In the genomic region with DNA sequence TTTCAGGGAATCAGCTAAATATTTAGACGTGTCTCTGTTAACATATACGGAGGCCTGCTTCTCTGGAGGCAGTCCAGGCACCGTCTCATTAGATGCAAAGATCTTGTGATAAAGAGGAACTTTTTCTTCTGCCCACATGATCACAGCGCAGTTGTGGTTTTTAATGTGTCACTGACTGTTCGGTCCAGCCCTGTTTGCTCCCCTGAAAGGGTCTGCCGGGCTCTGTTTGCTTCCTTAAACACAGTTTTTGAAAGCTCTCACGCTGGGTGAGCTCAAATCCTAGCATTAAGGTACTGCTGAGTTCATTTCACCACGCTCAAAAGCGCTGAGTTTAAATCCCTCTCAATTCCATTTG, we compare ENCODE assay signal across 8 mouse cellular contexts. TPM values are rescaled to one million over a fixed set of nuclear protein-coding genes. Genes with fewer than 3 reads are reported as not detected.
A peak's percentile ranks its signal among the peaks of the same experiment; 100 is the strongest.
DNase-seq lines count a peak whose midpoint lies in the region; ATAC-seq and TF ChIP-seq lines count a peak whose summit lies in the region.

No protein-coding gene starts in this region.

- peaks cover 10 to 14% of the 10 kb centered on the region in 2 experiments for H3K27me3 ChIP-seq in MEL (ENCODE audit: control insufficient read depth in 1 of 2, insufficient read depth in 2 of 2, low read length in 2 of 2)
- peaks cover 44% of the 10 kb centered on the region for H3K27me3 ChIP-seq in hindbrain, embryonic 10.5 days (ENCODE audit: insufficient read depth, poor library complexity, severe bottlenecking)

- H3K9ac ChIP-seq in MEL (ENCODE audit: control insufficient read depth, low read depth, low read length, poor library complexity, severe bottlenecking), result no peak overlapping the region

- intact Hi-C loops in left cerebral cortex, postnatal 25 days (cut with DNase I), result loop anchor here (1.0 to 5.0 kb wide), 3 partner anchors 167 to 307 kb away; a partner anchor contains a TSS

- H3K79me2 ChIP-seq in MEL (ENCODE audit: control insufficient read depth, insufficient read depth, low read length, poor library complexity), result no peaks in the 10 kb centered on the region

- WGBS in hindbrain, embryonic 10.5 days, result 5% methylated on average over 9 of the region's 9 CpGs

- TF ChIP-seq EP300 in MEL (IDR thresholded peaks at IDR 0.05; ENCODE audit: low read depth in 1 of 2, low read length in 2 of 2), result no peak

- no peak overlapping the region for H3K27ac ChIP-seq in MEL (ENCODE audit: control insufficient read depth, low read depth, low read length)
- H3K27ac ChIP-seq in hindbrain, embryonic 10.5 days, result peak overlapping the region; percentile 80

- H3K4me3 ChIP-seq in MEL (ENCODE audit: control insufficient read depth in 1 of 2, insufficient read depth in 1 of 2, low read depth in 2 of 2, low read length in 2 of 2), result peak overlapping the region; percentile 2 to 23; a peak in 2 of 4 replicates
- H3K4me3 ChIP-seq in hindbrain, embryonic 10.5 days, result 0 out of 2 replicates have a peak overlapping the region, but pooled peaks have one; percentile 18

- H3K9me3 ChIP-seq in MEL (replicated peaks; ENCODE audit: insufficient read depth, low read length), result no peaks in the 10 kb centered on the region
- no peaks in the 10 kb centered on the region for H3K9me3 ChIP-seq in hindbrain, embryonic 10.5 days

- TF ChIP-seq RAD21 in MEL (IDR thresholded peaks at IDR 0.05; ENCODE audit: low read depth, low read length), result no peak; the same call in 1 of the 2 replicates

- peak; percentile 48; the same call in 1 of the 2 replicates for ATAC-seq in megakaryocyte-erythroid progenitor cell, adult 5-6 weeks (replicated peaks; ENCODE audit: low FRiP score, low TSS enrichment, poor library complexity, severe bottlenecking)

- TF ChIP-seq POLR2A in MEL (IDR thresholded peaks at IDR 0.05; ENCODE audit: control insufficient read depth in 1 of 2, insufficient read depth in 1 of 2, low read depth in 1 of 2, low read length in 2 of 2, poor library complexity in 1 of 2), result no peak

- TF ChIP-seq CTCF in MEL (IDR thresholded peaks at IDR 0.05 in 2 of 3, conservative IDR thresholded peaks at IDR 0.05 in 1 of 3; ENCODE audit: control insufficient read depth in 1 of 3, insufficient read depth in 1 of 3, low read depth in 2 of 3, low read length in 3 of 3, poor library complexity in 1 of 3, severe bottlenecking in 1 of 3), result no peak

- peaks cover 0 to 5% of the 10 kb centered on the region in 2 experiments; a peak in 2 of 4 replicates for H3K36me3 ChIP-seq in MEL (ENCODE audit: control insufficient read depth in 1 of 2, insufficient read depth in 2 of 2, low read length in 2 of 2)
- H3K36me3 ChIP-seq in hindbrain, embryonic 10.5 days, result no peaks in the 10 kb centered on the region

- DNase-seq in embryo, embryonic 10 days (ENCODE audit: low spot score), result peak; percentile 55
- DNase-seq in embryo, embryonic 9.5 days (ENCODE audit: extremely low spot score), result no peak
- DNase-seq in MEL (ENCODE audit: low read depth, low spot score), result peak; percentile 65
- no peak for DNase-seq in hindbrain, embryonic 10.5 days (ENCODE audit: low spot score)
- DNase-seq in thymus, postnatal 14 days, result no peak
- DNase-seq in left cerebral cortex, postnatal 25 days (ENCODE audit: low spot score in 2 of 2), result no peak
- no peak for DNase-seq in kidney, adult 18-20 months

- peaks cover 0 to 14% of the 10 kb centered on the region in 2 experiments; a peak in 2 of 4 replicates for H3K4me1 ChIP-seq in MEL (ENCODE audit: control insufficient read depth in 1 of 2, insufficient read depth in 2 of 2, low read length in 2 of 2)
- H3K4me1 ChIP-seq in hindbrain, embryonic 10.5 days (replicated peaks), result peaks cover 71% of the 10 kb centered on the region

TF ChIP-seq in MEL, 35 proteins besides CTCF, POLR2A, EP300 and RAD21:
- TF ChIP-seq SMC3 (IDR thresholded peaks at IDR 0.05; ENCODE audit: low read depth, low read length), result 0 out of 2 replicates have a peak, but pooled peaks have one; percentile 13
- peak; percentile 43 for TF ChIP-seq ZNF384 (IDR thresholded peaks at IDR 0.05; ENCODE audit: low read depth, low read length)
- no peak for TF ChIP-seq TAL1 (IDR thresholded peaks at IDR 0.05; ENCODE audit: low read length)
- TF ChIP-seq GATA1 (IDR thresholded peaks at IDR 0.05; ENCODE audit: low read depth, low read length), result peak; percentile 38; the same call in 1 of the 2 replicates
- peak; percentile 21; the same call in 1 of the 2 replicates for TF ChIP-seq ETS1 (IDR thresholded peaks at IDR 0.05; ENCODE audit: low read depth, low read length)
- TF ChIP-seq USF1 (IDR thresholded peaks at IDR 0.05; ENCODE audit: low read depth, low read length), result peak; percentile 75
- 0 out of 2 replicates have a peak, but pooled peaks have one; percentile 31 for TF ChIP-seq TCF12 (IDR thresholded peaks at IDR 0.05; ENCODE audit: low read depth, low read length)
- no peak for TF ChIP-seq USF2 (IDR thresholded peaks at IDR 0.05; ENCODE audit: borderline replicate concordance in 1 of 2, insufficient read depth in 1 of 2, low read depth in 1 of 2, low read length in 2 of 2)

RNA-seq across cellular contexts. Expression of a gene that starts 59.3 kb away (rescaled TPM):
- not detected in 2 replicates for total RNA-seq in MEL (2012; rRNA removed)
- not detected for polyA plus RNA-seq in MEL (2012; ENCODE audit: insufficient read depth in 1 of 2, insufficient read length in 2 of 2, low read depth in 1 of 2, low replicate concordance in 2 of 2, missing spikeins in 1 of 2)
- 1.3 and 1.7 TPM in 2 replicates for polyA plus RNA-seq in hindbrain, embryonic 10.5 days (2016; fragmentation: Nextera tagmentation; extraction: Ambion mirVana)
- total RNA-seq in megakaryocyte-erythroid progenitor cell, adult 5-6 weeks (2014; fragmentation: Nextera tagmentation), result not detected in 2 replicates
- total RNA-seq in megakaryocyte-erythroid progenitor cell, adult 5-6 weeks (2017), result not detected in 2 replicates
- total RNA-seq in left cerebral cortex, postnatal 25 days (2021), result under 1 TPM; 0.23 to 0.34 TPM

Comparison
In these comparisons a context has a peak if more than half of its experiments do, and no peak if none do; other contexts are left out.
1. DNase-seq: peak in embryo, embryonic 10 days (single experiment) and MEL (single experiment); none in embryo, embryonic 9.5 days (single experiment), hindbrain, embryonic 10.5 days (single experiment), thymus, postnatal 14 days (single experiment), left cerebral cortex, postnatal 25 days (0 of 2) and kidney, adult 18-20 months (single experiment).